Mouse (Mus musculus): ENCODE measurements at regions not wholly inside any gene's neighbourhood (a gene's known extent, or its start where the extent isn't known, plus 50 kb on each side); places are given as distances from the start of the nearest gene placed in this dataset.

- no peak for DNase-seq (ENCODE audit: low spot score in 2 of 2)
Observed at GRCm38 (mm10) chr1:154076684-154077475, 124.1 kb upstream of the Zfp648 start.

DNA sequence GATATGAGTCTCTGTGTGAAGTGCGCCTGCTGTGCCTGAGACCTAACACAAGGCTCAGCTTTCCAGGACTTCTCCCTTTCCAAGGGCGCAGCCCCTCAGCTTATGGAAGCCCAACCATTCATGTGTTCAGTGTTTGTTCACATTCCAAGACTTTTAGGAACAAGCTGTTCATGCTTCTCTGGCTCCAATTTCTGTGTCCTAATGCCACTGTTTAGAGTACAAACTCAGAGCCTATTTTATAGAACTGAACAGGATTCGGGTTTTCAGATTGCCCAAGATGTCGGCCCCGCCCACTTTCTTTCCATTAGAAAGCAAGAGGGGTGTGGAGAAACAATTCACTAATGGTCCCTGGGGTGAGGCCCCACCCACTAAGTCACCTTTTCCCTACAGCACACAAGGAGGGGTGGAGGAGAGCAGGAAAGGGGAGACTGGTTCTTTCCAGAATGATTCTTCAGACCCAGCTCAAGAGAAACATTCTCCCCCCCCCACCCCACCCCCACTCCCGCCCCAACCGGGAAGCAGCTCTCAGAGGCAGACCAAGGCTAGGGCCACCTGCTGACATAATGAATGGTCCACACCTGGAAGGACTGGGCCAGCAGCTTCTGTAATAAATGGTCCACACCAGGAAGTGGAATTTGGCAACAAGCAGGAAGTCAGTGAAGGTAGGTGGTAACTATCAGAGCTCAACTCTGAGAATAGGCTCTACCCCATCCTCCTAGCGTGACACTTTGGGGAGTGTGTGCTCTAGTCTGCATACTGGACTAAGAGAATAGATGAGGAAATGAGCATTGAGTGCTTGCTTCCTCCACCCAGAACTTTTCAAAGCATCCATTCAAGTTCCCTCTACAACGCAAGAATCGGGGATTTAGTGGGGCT is 120.2 kb upstream of the Zfp648 start:
- DNase-seq (ENCODE audit: low spot score in 2 of 2): no peak

DNA sequence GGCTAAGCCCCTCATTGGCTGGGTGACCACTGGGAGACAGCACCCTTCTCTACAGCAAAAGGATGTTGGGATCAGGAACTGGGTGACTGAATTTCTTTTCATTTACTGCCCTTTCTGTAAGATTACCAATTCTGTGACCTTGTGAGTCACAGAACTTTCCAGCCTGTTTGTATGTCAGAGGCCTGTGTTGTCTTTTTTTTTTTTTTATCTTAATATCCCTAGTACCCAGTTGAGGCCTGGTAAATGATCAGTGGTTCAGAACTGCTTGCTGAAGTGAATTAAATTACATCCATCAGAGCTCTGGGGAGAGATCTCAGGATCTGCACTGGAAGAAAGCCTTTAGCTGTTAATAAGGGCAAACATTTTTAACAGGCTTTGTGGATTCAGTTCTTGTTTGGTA is 114.8 kb upstream of the Zfp648 start:
- no peak for DNase-seq (ENCODE audit: low spot score in 2 of 2)

DNA sequence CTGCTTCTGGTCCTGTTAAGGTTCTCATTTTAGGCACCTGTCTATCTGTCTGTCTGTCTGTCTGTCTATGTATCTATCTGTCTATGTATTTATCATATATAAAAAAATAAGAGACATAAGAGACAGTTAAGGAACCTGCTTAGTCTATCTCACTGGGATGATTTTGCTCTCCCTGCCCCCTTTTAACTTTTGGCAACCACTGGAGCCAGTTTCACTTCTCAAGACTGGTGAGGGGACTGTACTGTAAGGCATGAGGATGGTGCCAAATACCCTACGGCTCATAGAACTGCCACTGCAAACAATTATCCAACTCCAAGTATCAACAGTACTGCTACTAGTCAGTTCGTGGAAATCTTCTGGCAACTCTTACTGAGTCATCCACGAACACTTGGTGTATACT is 111.2 kb upstream of the Zfp648 start:
- DNase-seq (ENCODE audit: low spot score in 2 of 2): no peak

GRCm38 (mm10) chr1:154090521-154091490 is 110.2 kb upstream of the Zfp648 start:
- DNase-seq (ENCODE audit: low spot score in 2 of 2): no peak

- no peak for DNase-seq (ENCODE audit: low spot score in 2 of 2)
Observed at GRCm38 (mm10) chr1:154093549-154093948, 107.4 kb upstream of the Zfp648 start.

GRCm38 (mm10) chr1:154094357-154094756 is 106.6 kb upstream of the Zfp648 start:
- DNase-seq (ENCODE audit: low spot score in 2 of 2): no peak

- no peak for DNase-seq (ENCODE audit: low spot score in 2 of 2)
Observed at GRCm38 (mm10) chr1:154096113-154096512, 104.9 kb upstream of the Zfp648 start.

DNA sequence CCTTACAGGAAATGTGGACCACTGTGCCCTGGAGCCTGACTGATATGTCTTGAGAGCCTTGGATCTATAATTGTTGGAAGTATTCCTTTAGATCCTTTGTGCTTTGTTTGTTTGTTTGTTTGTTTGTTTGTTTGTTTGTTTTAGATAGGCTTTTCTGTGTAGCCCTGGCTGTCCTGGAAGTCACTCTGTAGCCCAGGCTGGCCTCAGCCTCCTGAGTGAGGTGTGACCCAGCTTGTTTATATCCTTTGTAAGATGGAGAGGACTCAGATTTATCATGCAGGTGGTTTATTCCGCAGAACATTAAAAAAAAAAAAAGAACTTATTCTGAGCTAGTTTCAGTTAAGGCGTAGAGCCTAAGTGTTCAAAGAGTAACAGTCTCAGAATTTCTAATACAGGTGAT is 104.1 kb upstream of the Zfp648 start:
- no peak for DNase-seq (ENCODE audit: low spot score in 2 of 2)

GRCm38 (mm10) chr1:154097656-154098055 is 103.3 kb upstream of the Zfp648 start:
- no peak for DNase-seq (ENCODE audit: low spot score in 2 of 2)

- no peak for DNase-seq (ENCODE audit: low spot score in 2 of 2)
Observed at GRCm38 (mm10) chr1:154100556-154100955, 100.4 kb upstream of the Zfp648 start.

- no peak for DNase-seq (ENCODE audit: low spot score in 2 of 2)
Observed at GRCm38 (mm10) chr1:154101433-154101832, 99.6 kb upstream of the Zfp648 start.

GRCm38 (mm10) chr1:154102191-154102590 is 98.8 kb upstream of the Zfp648 start:
- no peak for DNase-seq (ENCODE audit: low spot score in 2 of 2)

DNA sequence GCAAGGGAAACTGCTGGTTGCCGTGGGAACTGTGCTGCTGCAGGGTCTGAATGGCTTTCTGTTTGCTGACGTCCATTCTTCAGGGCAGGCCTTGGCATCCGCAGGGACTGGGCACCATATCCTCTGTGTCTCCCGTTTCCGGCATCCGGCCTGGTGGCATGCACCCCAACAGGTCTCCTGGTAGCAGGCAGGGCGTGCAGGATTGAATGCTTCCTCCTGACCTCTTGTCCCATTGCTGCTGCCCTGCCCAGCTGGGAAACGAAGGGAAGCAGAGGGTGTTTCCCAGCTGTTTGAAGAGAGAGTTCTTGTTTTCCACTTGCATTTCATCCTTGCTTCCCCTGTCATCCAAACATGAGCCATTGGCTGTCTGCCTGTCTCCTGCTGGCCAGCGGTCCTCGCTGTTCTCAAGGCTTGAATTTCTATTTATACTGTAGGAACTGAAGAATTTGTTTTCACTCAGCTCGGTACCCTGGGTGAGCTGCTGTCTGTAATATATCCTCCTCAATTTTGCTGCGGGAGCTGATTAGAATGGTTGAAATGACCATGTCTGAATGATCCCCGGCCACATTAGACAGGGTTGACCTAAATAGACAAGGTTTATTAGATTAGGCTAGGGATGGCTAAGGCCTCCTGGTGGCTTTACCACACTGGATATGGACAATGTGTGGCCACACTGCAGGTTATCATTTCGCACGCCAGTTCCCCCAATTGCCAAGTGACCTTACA is 98.0 kb upstream of the Zfp648 start:
- DNase-seq (ENCODE audit: low spot score in 2 of 2): peak; percentile 74 to 84

GRCm38 (mm10) chr1:154103597-154103923 is 97.4 kb upstream of the Zfp648 start:
- no peak for DNase-seq (ENCODE audit: low spot score in 2 of 2)

DNA sequence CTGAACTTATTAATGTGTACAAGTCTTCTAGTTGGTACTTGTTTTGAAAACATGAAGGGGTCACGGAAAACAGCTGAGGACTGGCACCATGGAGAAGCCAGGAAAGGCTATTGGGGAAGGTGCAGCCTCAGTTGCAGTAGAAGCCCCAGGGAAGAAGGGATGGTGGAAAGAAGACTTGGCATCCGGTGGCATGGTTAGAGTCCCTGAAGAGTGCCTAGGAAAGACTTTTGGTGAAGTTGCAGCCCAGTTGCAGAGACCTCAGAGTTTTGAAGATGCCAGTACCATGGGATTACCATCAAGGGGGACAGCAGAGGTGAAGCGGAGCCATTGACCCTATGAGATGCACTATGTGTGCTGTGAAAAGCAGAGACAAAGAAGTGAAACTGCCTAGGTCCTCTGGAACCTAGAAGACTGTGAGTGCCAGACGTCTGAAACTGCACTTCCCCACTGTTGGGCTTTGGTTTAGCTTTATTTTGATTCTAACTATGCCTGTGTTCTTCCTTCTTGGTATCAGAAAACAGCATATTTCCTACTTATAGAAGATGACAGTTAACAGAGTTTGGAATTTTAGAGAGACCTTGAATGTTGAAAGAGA is 96.9 kb upstream of the Zfp648 start:
- DNase-seq (ENCODE audit: low spot score in 2 of 2): no peak

GRCm38 (mm10) chr1:154104779-154105178 is 96.2 kb upstream of the Zfp648 start:
- DNase-seq (ENCODE audit: low spot score in 2 of 2): no peak

DNA sequence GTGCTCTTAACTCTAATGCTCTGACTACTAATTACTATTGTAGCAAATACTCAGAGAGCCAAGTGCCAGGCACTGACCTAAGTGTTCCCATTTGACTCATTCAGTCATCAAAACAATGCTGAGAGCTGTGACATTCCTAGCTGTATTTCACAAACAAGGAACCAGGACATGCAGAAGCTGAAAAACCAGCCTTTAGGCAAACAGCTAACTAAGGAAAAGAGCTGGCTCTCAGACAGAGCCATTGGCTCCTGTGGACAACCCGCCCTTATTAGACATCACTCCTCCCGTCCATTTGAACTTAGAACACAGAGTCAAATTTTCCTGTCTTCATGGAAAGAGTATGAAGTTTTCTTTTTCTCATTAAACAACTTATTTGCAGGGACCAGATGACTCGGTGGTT is 88.5 kb upstream of the Zfp648 start:
- DNase-seq (ENCODE audit: low spot score in 2 of 2): no peak

DNA sequence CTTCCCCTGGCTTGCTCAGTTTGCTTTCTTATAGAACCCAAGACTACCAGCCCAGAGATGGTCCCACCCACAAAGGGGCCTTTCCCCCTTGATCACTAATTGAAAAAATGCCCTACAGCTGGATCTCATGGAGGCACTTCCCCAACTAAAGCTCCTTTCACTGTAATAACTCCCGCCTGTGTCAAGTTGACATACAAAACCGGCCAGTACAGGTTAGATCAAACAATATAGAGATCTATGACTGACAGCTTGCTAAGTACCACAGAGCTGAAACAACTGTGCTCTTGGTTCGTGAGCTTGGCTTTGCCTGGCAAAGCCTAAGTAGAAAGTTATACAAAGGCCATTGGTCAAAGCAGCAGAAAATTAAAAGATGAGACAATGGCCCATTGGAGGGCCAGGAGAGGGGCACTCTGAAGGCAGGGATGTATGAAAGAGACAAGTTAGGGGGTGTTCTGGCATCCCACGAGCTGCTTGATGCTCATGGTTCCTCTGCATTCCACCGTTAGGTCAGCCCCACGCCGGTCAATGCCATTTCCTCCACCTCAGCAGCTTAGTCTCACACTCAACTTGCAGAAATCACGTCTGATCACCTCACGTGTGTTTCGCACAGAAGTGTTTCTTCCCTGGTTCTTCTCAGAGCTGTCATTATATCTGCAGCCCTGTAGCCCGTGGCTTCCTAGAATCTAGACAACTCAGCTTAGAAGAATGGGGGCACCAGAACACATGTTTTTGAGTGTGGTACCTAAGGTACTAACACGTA is 87.5 kb upstream of the Zfp648 start:
- DNase-seq (ENCODE audit: low spot score in 2 of 2): no peak
